Mouse (Mus musculus) CD4-positive, CD25-positive, alpha-beta regulatory T cell, adult 4 months (primary cell): ENCODE measurements around the gene Krtap5-5. TPM values are rescaled to one million over a fixed set of nuclear protein-coding genes. Genes with fewer than 3 reads are reported as not detected.
"Not testable (repeated sequence)": the region's sequence is repeated elsewhere in the genome, so short reads cannot be mapped to it uniquely, and the experiment has no call there.

Source experiments
- ATAC-seq: one replicate; pipeline ENCODE4 v1.8.0; 2017
- polyA plus RNA-seq, 2 experiments: library from polyadenylated mRNA; unstranded; fragments of 100-300 nt; shearing (Covaris generic); gene quantifications; one replicate each; pipeline ENCODE4 v1.2.1; 2017

The Krtap5-5 gene
- polyA plus RNA-seq, result not detected

DNA sequence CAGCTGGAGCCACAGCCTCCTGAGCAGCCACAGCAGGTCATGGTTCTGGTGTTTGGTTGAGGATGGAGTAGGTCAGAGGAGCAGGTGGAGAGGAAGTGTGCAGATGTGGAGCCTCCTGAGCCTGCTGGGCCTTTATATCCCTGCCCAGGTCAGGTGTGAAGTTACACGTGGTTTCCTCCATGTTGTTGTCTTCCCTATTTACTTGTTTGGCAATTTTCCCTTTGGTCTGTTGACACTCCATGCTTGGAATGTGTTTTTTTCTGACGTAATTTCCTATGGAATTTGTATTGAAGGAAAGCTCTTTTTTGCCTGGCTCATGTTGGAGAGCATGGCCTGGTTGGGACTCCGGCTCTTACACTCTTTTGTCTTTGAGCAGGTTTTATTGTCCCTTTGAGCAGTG lies at the start of gene Krtap5-5:
Krtap5-5 (minus strand) TSS at position 101 of the 400 bp plus-strand sequence.
- ATAC-seq, result not testable (repeated sequence)

DNA sequence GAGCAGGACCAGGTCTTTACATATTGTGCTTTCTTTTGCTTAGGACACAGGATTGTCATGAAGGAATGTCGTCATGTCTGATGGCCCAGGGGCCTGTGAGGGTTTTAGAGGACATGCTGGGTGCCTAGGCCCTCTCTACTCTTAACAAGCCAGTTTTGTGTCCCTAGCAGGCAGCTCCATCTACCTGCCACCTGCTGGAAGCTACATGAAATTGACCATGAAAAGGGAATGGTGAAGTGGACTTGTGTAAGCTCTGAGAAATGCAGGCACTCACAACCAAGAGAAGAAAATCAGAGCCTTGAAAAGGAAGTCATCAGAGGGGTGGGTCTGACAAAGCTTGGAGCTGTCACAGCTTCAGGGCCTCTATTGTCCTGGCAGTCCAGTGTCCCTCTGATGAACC lies 49.5 kb upstream of the Krtap5-5 start:
- ATAC-seq, result not testable (repeated sequence)

- ATAC-seq, result peak; percentile 61
Observed at GRCm38 (mm10) chr7:142278183-142278582, 48.4 kb upstream of the Krtap5-5 start.

GRCm38 (mm10) chr7:142274263-142274662 lies 44.5 kb upstream of the Krtap5-5 start, which contains the start of gene Gm4559:
TSS of gene Gm4559 (minus strand) at chr7:142274363.
- not testable (repeated sequence) for ATAC-seq

- not testable (repeated sequence) for ATAC-seq
Observed at GRCm38 (mm10) chr7:142258254-142258653, 28.5 kb upstream of the Krtap5-5 start, which contains the start of gene Gm2431. TSS of gene Gm2431 (minus strand) at chr7:142258354.

- no peak for ATAC-seq
Observed at GRCm38 (mm10) chr7:142255517-142255916, 25.7 kb upstream of the Krtap5-5 start.

DNA sequence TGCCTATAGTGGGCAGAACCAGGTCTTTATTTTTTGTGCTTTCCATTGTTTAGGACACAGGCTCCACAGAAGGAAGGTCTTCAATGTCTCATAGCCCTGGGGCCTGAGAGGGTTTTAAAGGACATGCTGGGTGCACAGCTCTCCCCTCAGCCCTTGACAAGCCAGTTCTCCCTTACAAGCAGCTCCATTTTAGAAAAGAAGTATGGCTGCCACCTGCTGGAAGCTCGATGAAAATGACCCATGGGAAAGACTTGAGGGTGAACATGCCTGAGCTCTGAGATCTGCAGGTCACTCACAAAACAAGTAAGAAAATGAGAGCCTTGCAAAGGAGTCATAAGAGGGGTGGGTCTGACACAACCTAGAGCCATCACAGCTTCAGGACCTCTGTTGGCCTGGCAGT lies 20.1 kb upstream of the Krtap5-5 start:
- ATAC-seq, result no peak

GRCm38 (mm10) chr7:142240978-142241377 lies 11.2 kb upstream of the Krtap5-5 start, which contains the start of gene Gm40460:
TSS of gene Gm40460 (minus strand) at chr7:142241078.
- no peak for ATAC-seq

GRCm38 (mm10) chr7:142231540-142231939 lies 1.8 kb upstream of the Krtap5-5 start:
- no peak for ATAC-seq

- ATAC-seq, result no peak
Observed at GRCm38 (mm10) chr7:142224518-142224917, 5.3 kb downstream of the Krtap5-5 start.

- ATAC-seq, result not testable (repeated sequence)
Observed at GRCm38 (mm10) chr7:142212136-142212535, 17.6 kb downstream of the Krtap5-5 start.

DNA sequence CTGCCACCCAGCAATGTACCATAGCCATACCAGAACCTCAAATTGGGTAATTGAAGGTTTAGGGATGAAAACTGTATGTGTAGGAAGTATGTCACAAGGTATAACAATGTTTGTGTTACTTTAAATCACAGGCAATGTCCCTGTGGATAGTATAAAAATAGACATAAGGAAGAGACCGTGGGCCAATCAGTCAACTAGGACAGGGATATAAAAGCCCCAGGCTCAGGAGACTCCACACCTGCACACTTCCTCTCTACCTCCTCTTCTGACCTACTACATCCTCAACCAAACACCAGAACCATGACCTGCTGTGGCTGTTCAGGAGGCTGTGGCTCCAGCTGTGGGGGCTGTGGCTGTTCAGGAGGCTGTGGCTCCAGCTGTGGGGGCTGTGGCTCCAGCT lies 18.2 kb downstream of the Krtap5-5 start, which contains the start of gene Gm7579:
Gm7579 (plus strand) TSS at position 301 of the 400 bp plus-strand sequence.
- ATAC-seq, result no peak

DNA sequence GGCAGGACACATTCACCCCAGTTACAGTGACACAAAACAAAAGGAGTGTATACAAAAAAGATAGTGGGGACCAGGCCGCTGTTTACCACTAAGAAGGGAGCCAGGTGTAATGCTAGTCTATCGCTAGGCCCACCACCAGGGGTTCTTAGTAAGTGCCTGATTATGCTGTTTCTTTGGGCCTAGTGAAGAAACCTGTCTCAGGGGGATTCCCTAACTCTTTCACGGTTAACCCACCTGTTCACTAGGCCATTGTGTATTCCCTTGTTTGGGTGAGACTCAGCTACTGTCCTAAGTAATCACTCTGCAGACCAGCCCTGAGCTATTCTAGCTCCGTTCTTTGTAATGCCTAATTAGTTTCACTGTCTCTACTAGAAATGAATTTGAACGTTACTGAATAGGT lies 22.9 kb downstream of the Krtap5-5 start:
- ATAC-seq, result not testable (repeated sequence)

GRCm38 (mm10) chr7:142205488-142205887 lies 24.3 kb downstream of the Krtap5-5 start:
- ATAC-seq, result no peak

DNA sequence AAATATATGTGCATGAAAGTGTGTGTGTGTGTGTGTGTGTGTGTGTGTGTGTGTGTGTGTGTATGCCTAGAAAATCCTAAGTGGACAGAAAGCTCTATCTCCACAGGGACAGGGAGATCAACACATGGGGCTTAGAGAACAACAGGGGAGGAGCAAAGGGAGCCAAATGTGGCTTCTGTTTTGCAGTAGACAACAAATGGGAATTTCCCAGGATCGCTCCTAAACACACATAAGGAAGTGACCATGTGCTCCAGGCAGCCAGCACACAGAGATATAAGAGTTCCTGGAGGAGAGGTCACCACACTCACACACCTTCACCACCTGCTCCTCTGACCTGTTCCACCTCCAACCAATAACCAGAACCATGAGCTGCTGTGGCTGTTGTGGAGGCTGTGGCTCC lies 28.7 kb downstream of the Krtap5-5 start, which contains the start of gene Krtap5-3:
Krtap5-3 (plus strand) TSS at position 301 of the 400 bp plus-strand sequence.
- ATAC-seq, result no peak

GRCm38 (mm10) chr7:142198748-142199147 lies 31.0 kb downstream of the Krtap5-5 start:
- ATAC-seq, result no peak

GRCm38 (mm10) chr7:142190289-142190688 lies 39.5 kb downstream of the Krtap5-5 start, which contains the start of gene Gm10153:
TSS of gene Gm10153 (minus strand) at chr7:142190389.
- no peak for ATAC-seq

GRCm38 (mm10) chr7:142188156-142188555 lies 41.6 kb downstream of the Krtap5-5 start:
- no peak for ATAC-seq

DNA sequence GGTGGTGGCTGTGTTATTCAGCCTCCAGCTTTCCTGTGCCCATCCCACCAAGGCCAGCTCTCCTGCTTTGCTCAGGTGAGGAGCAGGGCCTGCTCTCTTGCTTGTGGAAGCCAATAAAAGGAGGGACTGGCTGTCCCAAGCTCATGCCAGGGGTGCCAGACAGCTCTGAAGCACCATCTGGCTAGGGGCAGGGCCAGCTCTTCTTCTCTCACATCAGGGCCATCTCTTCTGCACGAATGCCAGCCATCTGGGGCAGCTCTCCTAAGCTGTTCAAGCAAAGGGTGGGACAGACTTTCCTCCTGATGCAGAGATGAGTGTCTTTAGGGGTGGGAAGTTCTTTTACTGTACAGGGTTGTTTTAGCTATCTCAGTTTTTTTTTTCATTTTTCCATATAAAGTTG lies 48.8 kb downstream of the Krtap5-5 start:
- no peak for ATAC-seq

Other genes with a start within 250 kb of the Krtap5-5 start
- gene Mob2, start 168.9 kb downstream of the Krtap5-5 start, polyA plus RNA-seq, result 10 to 100 TPM; 63.0 to 78.7 TPM
- gene Dusp8, start 134.1 kb downstream of the Krtap5-5 start, polyA plus RNA-seq, result under 1 TPM in 1 of 2 experiments, not detected in 1; 0.17 TPM
- not detected for gene Gm45618, start 109.2 kb downstream of the Krtap5-5 start, polyA plus RNA-seq
- not detected for gene Gm39115, start 93.9 kb downstream of the Krtap5-5 start, polyA plus RNA-seq
- gene Gm45337, start 85.4 kb downstream of the Krtap5-5 start, polyA plus RNA-seq, result not detected
- not detected for gene Gm29735, start 72.9 kb downstream of the Krtap5-5 start, polyA plus RNA-seq
- gene Gm4553, start 64.2 kb downstream of the Krtap5-5 start, polyA plus RNA-seq, result not detected
- not detected for gene Krtap5-2, start 54.0 kb downstream of the Krtap5-5 start, polyA plus RNA-seq
- not detected for gene Gm10153, start 39.6 kb downstream of the Krtap5-5 start, polyA plus RNA-seq
- gene Krtap5-3, start 28.6 kb downstream of the Krtap5-5 start, polyA plus RNA-seq, result not detected
- not detected for gene Gm7579, start 18.1 kb downstream of the Krtap5-5 start, polyA plus RNA-seq
- not detected for gene Gm40460, start 11.1 kb upstream of the Krtap5-5 start, polyA plus RNA-seq
- gene Gm2431, start 28.4 kb upstream of the Krtap5-5 start, polyA plus RNA-seq, result not detected
- gene Gm4559, start 44.4 kb upstream of the Krtap5-5 start, polyA plus RNA-seq, result not detected
- gene Krtap5-1, start 67.1 kb upstream of the Krtap5-5 start, polyA plus RNA-seq, result not detected
- gene Krtap5-4, start 73.6 kb upstream of the Krtap5-5 start, polyA plus RNA-seq, result not detected
- under 1 TPM in 1 of 2 experiments, not detected in 1; 0.91 TPM for gene Ifitm10, start 143.8 kb upstream of the Krtap5-5 start, polyA plus RNA-seq
- gene Gm49369, start 152.7 kb upstream of the Krtap5-5 start, polyA plus RNA-seq, result not detected
- 100 to 1,000 TPM; 277 to 325 TPM for gene Ctsd, start 158.1 kb upstream of the Krtap5-5 start, polyA plus RNA-seq
- gene Syt8, start 204.9 kb upstream of the Krtap5-5 start, polyA plus RNA-seq, result not detected
- not detected for gene Tnni2, start 211.8 kb upstream of the Krtap5-5 start, polyA plus RNA-seq
- gene Lsp1, start 230.8 kb upstream of the Krtap5-5 start, polyA plus RNA-seq, result 1,000 to 10,000 TPM; 1,098 to 1,582 TPM